Mouse (Mus musculus) layer of hippocampus, adult 18-20 months (tissue): ENCODE data around the gene Borcs7. TPM values are rescaled to one million over a fixed set of nuclear protein-coding genes. Genes with fewer than 3 reads are reported as not detected.

Experiments
- DNase-seq, 2 experiments: peaks; one replicate each; pipeline ENCODE4 v3.0.0; 2022; ENCODE audit warnings: low spot score in 2 of 2
- long read RNA-seq: library from polyadenylated mRNA; stranded (forward); transcript quantifications from one replicate; pipeline ENCODE4 v2.0.0, GENCODE M21; 2021
- total RNA-seq, 2 experiments: library from RNA; stranded (reverse); gene quantifications; 2 replicates each; pipeline ENCODE4 v1.2.3; 2021

Borcs7 gene
- total RNA-seq = 10 to 100 TPM; 19.1 to 21.2 TPM
- long read RNA-seq, transcript Borcs7-201 (5 exons, 2,176 nt) = major isoform, 24 of 35 reads
- long read RNA-seq, partial matches to known transcripts = 0 of 35 reads
- long read RNA-seq, other reads (novel, unspliced or antisense) = 11 of 35 reads

DNA sequence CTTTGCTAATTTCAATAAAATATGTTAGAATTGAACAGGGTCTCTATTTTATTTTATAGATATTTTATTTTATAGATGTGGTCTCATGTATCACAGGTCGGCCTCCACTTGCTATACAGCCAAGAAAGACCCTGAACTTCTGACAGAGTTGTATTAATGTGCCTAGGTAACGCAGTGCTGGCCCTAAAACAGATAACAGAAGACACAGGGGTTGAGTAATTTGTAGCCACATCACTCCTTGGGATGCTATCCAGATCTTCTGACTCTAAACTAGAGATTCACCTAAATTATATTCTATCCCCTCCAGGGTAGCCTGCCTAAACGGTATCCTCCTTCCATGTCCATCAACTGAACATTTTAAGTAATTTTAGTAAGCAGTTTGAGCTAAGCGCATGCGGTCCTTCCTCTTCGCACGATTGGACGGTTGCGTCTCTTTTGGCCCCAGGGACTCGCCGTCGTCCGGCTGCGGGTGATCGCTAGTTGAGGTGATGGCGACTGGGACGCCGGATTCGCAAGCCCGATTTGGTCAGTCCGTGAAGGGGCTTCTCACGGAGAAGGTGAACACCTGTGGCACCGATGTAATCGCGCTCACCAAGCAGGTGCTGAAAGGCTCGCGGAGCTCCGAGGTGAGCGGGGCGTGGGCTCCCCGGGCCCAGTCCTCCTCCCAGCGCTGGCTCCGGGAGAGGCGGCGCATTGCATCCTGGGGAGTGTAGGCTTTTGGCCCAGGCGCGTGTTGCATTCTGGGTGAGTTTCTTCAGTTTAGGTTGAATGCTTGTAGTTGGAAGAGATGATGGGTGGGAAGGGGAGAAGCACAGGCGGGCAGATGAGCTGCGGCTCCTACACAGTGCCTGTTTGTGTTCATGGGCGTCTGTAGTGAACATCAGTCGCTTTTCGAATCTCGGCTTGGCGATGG, at the start of gene Borcs7:
Borcs7 (plus strand) TSS at position 447 of the 913 bp plus-strand sequence.
- peak; percentile 91 to 97 for DNase-seq

DNA sequence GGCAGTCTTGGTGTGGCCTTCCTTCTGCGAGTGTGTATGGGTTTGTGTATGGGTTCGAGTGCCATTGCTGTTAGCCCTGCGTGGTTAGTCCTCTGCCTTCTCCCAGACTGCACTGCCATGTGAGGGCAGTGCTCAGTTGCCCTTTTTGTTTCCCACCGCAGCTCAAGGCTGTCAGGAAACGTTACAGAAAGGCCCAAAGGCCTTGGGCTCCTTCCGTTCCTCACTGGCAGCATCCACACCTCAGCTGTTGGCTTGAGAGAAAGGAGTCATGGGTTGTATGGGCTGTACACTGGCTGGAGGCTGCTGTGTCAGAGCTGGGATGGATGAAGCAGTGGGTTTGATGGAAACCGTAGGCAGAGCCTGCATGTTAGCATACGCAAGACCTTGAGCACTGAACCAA, 48.9 kb upstream of the Borcs7 start:
- no peak for DNase-seq

- peak in 1 of 2 experiments; percentile 39 for DNase-seq
These were observed 48.2 kb upstream of the Borcs7 start for GRCm38 (mm10) chr19:46641420-46642085.

DNA sequence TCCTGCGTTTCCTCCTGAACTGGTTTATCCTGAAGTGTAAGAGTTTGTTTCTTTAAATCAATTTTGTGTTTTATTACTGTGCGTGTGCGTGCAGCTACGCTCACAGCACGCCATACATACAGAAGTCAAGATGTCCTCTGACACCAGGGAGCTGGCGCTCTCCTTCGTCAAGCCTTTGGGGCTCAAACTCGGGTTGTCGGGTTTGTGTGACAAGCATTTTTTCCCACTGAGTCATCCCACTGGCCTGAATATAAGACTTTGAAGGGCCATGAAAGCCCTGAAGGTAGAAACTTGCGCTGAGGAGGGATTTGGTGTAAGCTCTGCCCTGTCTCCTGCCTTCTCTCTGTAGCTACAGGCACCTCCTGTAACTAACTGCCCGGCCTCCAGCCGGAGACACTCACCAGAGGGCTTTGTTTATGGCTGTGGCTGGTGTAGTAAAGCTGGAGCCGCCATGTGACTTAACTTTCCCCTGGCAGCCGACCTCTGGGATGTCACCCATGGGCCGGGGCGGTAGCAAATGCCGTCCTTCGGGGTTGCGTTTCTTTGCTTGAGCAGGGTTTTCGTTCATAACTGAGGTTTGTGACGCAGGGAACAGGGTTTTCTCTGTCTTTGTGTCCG, 47.5 kb upstream of the Borcs7 start:
- no peak for DNase-seq

DNA sequence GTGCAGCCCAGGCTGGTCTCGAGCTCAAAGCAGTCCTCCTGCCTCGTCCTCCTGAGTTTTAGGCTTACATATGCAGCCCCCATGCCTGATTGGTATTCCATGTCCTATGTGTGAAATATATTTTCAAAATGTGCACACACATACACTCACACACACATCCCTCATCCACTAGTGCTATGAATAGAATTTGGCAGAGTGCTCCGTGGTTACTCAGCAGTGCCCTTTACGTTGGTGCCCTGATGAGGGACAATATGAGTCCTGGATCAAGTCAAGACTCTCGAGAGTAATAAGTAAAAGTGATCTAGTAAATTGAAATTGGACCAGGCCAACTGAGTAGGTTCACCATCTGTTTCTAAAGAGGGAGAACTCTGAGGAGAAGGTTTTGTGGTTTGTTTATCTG, 46.5 kb upstream of the Borcs7 start:
- no peak for DNase-seq

DNA sequence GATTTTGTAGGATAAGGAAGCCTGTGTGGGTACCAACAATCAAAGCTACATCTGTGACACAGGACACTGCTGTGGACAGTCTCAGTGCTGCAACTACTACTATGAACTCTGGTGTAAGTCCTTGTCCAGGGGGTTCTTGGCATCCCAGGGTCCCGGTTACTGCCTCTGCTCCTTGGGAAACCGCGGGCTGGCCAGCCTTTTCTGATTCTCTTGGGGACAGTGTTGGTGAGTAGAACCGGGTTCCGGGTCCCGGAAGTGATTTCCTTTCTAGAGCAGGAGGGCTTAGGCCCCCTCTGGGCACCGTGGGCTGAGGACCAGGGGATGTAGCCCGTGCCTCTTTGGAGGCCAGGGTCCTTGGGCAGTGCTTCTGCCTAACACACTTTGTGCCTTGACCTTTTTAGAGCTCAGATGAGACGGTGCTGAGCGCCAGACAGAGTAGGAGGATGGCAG, 45.3 kb upstream of the Borcs7 start:
- DNase-seq = no peak

- DNase-seq = no peak
These were observed 44.7 kb upstream of the Borcs7 start for GRCm38 (mm10) chr19:46644793-46645602.

- no peak for DNase-seq
These were observed 43.6 kb upstream of the Borcs7 start for GRCm38 (mm10) chr19:46646041-46646481.

DNA sequence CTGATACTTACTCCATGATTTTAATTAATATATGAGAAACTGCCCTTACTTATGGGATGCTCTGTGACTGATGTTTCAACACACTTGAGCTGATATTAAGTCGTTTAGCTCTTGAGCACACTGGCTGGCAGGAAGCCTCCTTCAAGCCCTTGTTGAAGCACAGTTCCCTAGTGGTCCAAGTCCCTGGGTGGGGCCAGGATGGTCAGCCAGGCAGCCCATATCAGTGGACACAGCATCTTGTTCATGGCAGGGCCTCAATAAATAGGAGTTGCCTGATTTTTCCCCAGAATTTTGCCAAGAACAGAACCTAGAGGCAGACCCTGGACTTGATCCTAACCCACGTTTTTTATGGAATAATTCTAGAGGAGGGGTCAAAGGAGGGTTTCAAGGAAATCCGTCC, 42.5 kb upstream of the Borcs7 start:
- no peak for DNase-seq

- no peak for DNase-seq
These were observed 41.9 kb upstream of the Borcs7 start for GRCm38 (mm10) chr19:46647850-46648249.

DNA sequence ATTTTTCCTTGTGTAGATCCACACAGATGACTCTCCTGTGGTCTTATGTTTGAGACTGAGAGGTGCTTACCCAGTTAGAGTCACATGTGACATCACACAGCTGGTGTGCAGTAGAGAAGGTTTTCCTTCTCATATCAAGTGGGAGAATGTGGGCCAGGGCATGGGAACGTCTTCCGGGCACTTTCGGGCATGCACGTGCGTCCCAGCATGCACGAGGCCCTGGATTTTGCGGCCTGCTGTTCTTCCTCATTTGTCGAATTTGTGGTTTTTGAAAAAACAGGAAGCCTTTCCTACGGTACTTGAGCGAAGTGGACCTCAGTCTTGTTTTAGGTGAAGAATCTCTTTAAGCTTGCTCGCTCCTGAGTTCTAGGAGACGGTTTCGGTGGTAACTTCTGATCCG, 41.1 kb upstream of the Borcs7 start:
- no peak for DNase-seq

GRCm38 (mm10) chr19:46653188-46653587, 36.5 kb upstream of the Borcs7 start:
- no peak for DNase-seq

- DNase-seq = no peak
These were observed 36.0 kb upstream of the Borcs7 start for GRCm38 (mm10) chr19:46653616-46654235.

DNA sequence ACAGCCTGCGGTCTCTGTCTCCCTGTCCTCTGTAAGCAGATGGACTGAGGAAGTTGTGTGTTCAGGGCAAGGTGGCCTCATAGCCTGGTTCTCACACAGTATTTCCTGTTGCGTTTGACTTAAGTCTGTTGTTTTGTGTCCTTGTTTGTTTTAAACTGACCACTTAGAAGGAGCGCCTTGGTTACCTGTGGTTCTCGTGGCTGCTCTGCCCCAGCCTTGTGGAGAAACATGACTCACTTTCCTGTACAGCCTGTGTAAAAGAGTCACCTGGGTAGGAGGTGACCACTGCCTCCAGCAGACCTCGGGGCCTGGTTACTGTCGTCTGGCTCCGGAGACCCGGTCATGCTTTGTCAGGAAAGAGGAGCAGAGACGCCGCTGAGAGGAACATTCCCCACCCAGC, 34.1 kb upstream of the Borcs7 start:
- DNase-seq = no peak

DNA sequence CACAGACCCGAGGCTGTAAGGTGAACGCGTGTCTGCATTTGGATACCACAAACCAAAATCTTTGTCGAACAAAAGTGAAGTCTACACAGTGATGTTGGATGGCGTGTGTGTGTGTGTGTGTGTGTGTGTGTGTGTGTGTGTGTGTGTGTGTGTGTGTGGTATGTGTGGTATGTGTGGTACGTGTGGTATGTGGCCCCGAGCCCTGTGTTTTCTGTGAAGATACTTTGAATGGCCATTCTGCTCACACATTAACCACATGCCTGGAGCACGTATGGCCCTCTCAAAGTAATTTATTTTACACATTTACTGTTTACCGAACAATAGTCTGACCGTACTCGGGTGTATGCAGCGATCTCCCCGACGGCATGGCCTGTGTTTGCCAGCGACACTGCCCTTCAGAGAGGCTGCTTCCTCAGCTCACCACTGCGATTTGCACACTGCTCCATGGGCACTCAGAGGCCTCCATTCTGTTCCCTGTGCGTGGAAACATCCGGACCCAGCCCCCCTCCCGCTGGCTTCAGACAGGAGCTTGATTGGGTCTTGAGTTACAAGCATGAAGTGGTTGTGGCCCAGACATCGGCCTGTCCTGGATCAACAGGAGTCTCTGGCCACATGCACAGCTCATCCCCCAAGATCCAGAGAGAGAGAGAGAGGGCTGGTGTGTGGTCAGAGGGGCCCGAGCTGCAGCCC, 33.4 kb upstream of the Borcs7 start:
- DNase-seq = no peak

DNA sequence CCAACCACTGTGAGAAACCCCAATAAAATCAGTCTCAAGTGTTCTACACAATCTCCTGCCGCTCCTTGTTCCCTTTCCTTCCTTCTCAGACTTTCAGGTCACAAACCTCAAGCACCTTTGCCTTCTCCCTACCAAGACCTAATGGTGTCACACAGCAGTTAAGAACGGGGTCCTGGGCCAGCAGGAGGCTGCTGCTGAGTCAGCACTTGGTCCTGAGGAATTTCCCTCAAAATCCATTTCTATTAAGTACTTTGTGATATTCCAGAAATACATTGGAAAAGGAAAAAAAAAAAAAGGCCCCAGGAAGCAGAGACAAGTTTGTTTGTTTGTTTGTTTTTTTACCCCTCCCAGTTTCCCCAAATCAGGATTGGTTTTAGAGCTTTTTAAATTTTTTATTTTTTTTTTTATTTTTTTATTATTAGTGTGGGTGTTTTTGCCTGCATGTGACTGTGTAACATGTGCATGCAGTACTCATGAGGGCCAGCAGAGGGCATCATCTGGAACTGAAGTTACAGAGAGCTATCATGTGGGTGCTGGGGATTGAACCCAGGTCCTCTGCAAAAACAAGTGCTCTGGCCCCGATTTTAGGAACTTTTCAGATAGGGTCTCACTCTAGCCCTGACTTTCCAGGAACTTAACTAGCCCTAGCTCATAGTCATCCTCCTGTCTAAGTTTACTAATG, 32.2 kb upstream of the Borcs7 start:
- no peak for DNase-seq

DNA sequence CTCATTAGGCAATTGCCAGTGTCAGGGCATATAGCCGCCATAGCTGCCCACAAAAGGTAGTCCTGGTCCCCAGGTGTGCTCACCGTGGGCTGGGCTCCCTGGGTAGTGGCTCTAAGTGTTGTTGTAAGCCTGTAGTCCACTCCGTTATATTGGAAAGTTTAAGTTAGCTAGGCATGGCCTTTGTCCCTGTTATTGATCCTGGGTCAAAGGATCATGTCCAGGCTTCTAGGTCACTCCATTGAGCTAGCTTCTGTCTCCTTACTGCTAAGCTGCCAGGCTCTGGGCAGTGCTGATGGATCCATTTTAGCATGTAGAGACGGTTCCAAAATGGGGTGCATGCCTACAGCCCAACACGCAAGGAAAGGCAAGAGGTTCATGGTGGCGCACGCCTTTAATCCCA, 31.4 kb upstream of the Borcs7 start:
- no peak for DNase-seq

DNA sequence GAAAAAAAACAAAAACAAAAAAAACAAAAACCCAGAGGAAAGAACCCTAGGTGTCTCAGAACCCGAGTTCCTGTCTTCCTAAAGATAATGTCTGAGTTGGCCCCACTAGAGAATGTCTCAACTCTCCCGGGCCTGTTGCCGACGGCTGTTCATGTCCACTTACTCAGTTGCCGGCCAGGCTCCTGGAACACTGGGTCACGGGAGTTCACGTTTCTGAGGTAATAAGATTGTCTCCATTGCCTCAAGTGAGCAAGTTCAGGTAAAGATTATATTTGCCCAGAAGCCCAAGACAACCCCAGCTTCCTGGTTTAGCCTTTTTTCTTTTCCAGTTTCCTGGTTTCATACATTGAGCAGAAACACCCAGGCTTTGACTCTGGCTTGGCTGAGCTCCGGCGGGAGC, 30.9 kb upstream of the Borcs7 start:
- DNase-seq = no peak

- no peak for DNase-seq
These were observed 28.2 kb upstream of the Borcs7 start for GRCm38 (mm10) chr19:46661511-46661910.
